Mouse (Mus musculus): Measurements from ENCODE around the gene Lipt2. TPM values are rescaled to one million over a fixed set of nuclear protein-coding genes. Genes with fewer than 3 reads are reported as not detected.

Lipt2 gene
- not detected for polyA plus RNA-seq (2017; shearing (Covaris generic))

GRCm38 (mm10) chr7:100159105-100159841, at the start of gene Lipt2:
Gene Lipt2, plus strand, starts transcription at chr7:100159277.

GRCm38 (mm10) chr7:100121376-100121789, 37.7 kb upstream of the Lipt2 start, which contains the start of gene Pold3:
Gene Pold3, minus strand, starts transcription at chr7:100121565.

GRCm38 (mm10) chr7:100176269-100176668, 17.2 kb downstream of the Lipt2 start, which contains the start of gene Kcne3:
Gene Kcne3, plus strand, starts transcription at chr7:100176502.

Other genes starting within 250 kb of the Lipt2 start
- 3.7 TPM for gene Rnf169, start 178.8 kb upstream of the Lipt2 start, polyA plus RNA-seq (2017; shearing (Covaris generic))
- gene Chrdl2, start 153.1 kb upstream of the Lipt2 start, polyA plus RNA-seq (2017; shearing (Covaris generic)), result not detected
- 56.0 TPM for gene Pold3, start 37.7 kb upstream of the Lipt2 start, polyA plus RNA-seq (2017; shearing (Covaris generic))
- gene Kcne3, start 17.2 kb downstream of the Lipt2 start, polyA plus RNA-seq (2017; shearing (Covaris generic)), result not detected
- gene Pgm2l1, start 68.1 kb downstream of the Lipt2 start, polyA plus RNA-seq (2017; shearing (Covaris generic)), result 4.7 TPM
- gene P4ha3, start 126.2 kb downstream of the Lipt2 start, polyA plus RNA-seq (2017; shearing (Covaris generic)), result not detected
- gene C2cd3, start 213.0 kb downstream of the Lipt2 start, polyA plus RNA-seq (2017; shearing (Covaris generic)), result 65.5 TPM
- gene Ppme1, start 213.0 kb downstream of the Lipt2 start, polyA plus RNA-seq (2017; shearing (Covaris generic)), result 35.8 TPM

Data from activated CD4-positive, CD25-positive, alpha-beta regulatory T cell, adult 9 weeks (primary cell).